Mouse (Mus musculus) lung, adult 2 months (tissue): ENCODE measurements at regions not wholly inside any gene's neighbourhood (a gene's known extent, or its start where the extent isn't known, plus 50 kb on each side); places are given as distances from the start of the nearest gene placed in this dataset.

Experiments
- CTCF ChIP-seq: fragments of 200-500 bp; IDR thresholded peaks from 2 replicates; pipeline ENCODE4 v1.5.1; 2011; ENCODE audit warnings: mild to moderate bottlenecking, low read length, control low read depth; ENCODE audit not compliant: insufficient read depth
- POLR2A ChIP-seq: fragments of 200-500 bp; IDR thresholded peaks from 2 replicates; pipeline ENCODE4 v1.6.1; 2011; ENCODE audit warnings: low read depth, mild to moderate bottlenecking, control low read depth, low read length, borderline replicate concordance; ENCODE audit errors: extremely low read depth

GRCm38 (mm10) chr9:43990124-43990523 is 53.1 kb upstream of the Thy1 start:
- TF ChIP-seq CTCF (no peak), POLR2A (no peak)
